Mouse (Mus musculus): ENCODE measurements at regions not wholly inside any gene's neighbourhood (a gene's known extent, or its start where the extent isn't known, plus 50 kb on each side); places are given as distances from the start of the nearest gene placed in this dataset.
"Not testable (repeated sequence)": the region's sequence is repeated elsewhere in the genome, so short reads cannot be mapped to it uniquely, and the experiment has no call there.

DNA sequence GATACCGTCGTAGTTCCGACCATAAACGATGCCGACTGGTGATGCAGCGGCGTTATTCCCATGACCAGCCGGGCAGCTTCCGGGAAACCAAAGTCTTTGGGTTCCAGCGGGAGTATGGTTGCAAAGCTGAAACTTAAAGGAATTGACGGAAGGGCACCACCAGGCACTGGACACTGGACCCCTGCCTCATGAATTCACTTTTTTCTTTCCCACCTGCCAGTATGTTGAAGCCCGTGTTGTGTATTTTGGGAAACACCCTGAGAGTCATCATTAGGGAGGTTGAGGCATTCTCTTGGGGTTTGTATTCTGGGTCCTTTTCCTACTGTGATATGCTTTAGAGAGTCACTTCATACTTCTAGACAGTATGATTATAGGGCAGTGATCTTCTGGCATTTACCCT, 197.9 kb downstream of the Samd9l start:
- DNase-seq = not testable (repeated sequence)

DNA sequence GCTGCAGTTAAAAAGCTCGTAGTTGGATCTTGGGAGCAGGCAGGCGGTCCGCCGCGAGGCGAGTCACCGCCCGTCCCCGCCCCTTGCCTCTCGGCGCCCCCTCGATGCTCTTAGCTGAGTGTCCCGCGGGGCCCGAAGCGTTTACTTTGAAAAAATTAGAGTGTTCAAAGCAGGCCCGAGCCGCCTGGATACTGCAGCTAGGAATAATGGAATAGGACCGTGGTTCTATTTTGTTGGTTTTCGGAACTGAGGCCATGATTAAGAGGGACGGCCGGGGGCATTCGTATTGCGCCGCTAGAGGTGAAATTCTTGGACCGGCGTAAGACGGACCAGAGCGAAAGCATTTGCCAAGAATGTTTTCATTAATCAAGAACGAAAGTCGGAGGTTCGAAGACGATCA, 198.3 kb downstream of the Samd9l start:
- DNase-seq = no peak

- peak; percentile 20 for DNase-seq
These were observed 198.8 kb downstream of the Samd9l start for GRCm38 (mm10) chr6:3200586-3200985.

- not testable (repeated sequence) for DNase-seq
These were observed 206.9 kb downstream of the Samd9l start for GRCm38 (mm10) chr6:3192424-3192820.

DNA sequence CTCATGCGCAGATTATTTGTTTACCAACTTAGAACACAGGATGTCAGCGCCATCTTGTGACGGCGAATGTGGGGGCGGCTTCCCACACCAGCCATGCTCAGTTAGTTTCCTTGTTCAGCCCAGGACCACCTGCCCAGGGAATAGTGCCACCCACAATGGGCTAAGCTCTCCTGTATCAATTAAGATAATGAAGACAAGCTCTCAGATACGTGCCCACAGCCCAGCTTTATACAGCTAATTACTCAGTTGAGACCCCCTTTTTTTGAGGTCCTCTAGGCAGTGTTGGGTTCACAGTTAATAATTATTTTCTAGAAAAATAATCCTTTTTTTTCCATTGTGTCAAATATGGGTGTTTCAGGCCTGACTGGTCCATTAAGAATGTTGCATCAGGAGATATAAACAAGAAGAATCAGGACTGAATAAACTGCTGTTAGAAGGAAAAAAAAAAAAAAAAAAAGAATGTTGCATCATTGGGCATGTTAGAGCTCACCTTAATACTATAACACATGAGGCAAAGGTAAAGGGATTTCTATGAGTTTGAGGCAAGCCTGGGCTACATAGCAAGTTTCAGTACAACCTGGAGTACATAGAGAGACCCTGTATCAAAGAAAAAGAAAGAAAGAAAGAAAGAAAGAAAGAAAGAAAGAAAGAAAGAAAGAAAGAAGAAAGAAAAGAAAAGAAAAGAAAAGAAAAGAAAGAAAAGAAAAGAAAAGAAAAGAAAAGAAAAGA, 207.5 kb downstream of the Samd9l start:
- DNase-seq = not testable (repeated sequence)

DNA sequence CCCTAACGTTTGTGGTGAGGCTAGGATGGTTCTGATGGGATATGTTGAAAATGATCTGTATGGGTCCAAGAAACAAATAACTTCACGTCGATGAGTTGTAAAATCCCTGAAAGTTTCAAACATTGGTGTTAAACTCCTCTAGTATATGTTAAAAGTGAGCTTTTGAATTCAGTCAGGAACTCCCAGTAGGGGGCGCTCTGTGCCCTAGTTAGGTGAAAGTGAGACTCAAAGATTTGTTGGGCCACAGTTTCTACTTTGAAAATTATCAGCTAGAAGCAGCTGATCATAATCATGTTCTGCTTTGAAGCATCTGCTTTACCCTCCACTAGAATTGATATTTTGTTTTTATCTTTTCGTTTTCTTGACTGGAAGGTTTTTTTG, 215.6 kb downstream of the Samd9l start:
- DNase-seq = peak; percentile 39

GRCm38 (mm10) chr6:3182889-3183818, 216.2 kb downstream of the Samd9l start:
- peak; percentile 29 for DNase-seq

GRCm38 (mm10) chr6:3182424-3182841, 216.9 kb downstream of the Samd9l start:
- not testable (repeated sequence) for DNase-seq

DNA sequence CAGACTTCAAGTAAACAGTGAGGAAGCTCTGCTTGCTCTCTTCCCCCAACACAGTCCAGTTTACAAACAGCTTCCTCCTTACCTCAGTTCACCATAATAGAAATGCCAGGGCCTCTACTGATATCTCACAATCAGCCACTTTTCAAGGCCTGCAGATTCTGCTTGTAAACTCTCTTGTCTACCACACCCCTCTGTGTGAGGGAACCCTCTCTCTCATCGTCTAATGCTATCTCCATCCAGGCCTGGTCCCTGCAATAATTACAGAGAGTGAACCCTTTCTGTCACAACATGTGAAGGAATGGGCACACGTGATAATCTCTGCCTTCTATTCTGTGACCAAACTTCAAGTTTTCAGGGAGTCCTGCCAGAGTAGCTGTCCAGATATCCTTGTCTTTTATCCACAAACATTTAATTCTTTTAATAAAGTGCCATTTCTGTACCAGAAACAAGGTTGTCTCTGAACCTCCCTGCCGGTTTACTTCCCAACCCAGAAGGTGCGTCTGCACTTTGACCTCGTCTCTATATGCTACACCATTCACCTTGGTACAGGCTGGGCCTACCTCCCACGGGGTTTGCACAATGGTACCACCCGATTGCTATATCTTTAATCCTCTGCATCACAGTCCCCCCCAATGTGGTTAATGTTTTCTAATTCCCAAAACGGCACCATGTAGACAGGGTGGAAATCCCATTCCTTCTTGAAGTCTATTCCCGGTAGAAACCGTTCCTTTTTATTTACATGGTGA, 219.6 kb downstream of the Samd9l start:
- DNase-seq = not testable (repeated sequence)

GRCm38 (mm10) chr6:3169479-3169878, 229.9 kb downstream of the Samd9l start:
- not testable (repeated sequence) for DNase-seq

DNA sequence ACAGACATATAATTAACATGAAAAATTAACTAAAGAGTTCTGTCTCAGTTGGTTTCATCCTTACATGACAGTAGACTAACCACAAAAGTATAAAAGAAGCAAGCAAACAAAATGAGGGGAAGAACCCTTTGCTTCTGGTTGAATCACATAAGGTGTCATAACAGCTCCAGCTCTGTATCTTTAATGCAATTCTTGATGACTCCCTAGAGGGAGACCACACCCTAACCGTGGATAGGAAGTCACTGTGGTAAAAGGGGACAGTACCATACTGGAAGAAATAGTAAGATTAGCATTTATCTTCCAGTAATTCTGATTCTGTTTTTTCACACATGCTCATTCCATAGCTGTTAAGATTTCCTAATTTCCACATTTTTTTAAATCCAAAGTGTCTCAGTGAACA, 233.2 kb downstream of the Samd9l start:
- DNase-seq = not testable (repeated sequence)

- DNase-seq = not testable (repeated sequence)
These were observed 247.5 kb downstream of the Samd9l start for GRCm38 (mm10) chr6:3151901-3152300.

DNA sequence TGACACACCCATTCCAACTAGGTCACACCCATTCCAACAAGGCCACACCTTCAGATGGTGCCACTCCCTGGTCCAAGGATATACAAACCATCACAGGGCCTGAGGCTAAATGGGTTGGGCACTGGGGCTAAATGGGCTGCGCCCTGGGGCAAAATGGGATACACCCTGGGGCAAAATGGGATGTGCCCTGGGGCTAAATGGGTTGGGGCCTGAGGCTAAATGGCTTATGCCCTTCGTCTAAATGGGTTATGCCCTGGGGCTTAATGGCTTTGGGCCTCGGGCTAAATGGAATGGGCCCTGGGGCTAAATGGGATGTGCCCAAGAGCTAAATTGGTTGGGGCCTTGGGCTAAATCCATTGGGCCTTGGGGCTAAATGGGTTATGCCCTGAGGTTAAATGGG, 261.5 kb downstream of the Samd9l start:
- DNase-seq = not testable (repeated sequence)

GRCm38 (mm10) chr6:3133763-3134162, 265.6 kb downstream of the Samd9l start:
- not testable (repeated sequence) for DNase-seq

DNA sequence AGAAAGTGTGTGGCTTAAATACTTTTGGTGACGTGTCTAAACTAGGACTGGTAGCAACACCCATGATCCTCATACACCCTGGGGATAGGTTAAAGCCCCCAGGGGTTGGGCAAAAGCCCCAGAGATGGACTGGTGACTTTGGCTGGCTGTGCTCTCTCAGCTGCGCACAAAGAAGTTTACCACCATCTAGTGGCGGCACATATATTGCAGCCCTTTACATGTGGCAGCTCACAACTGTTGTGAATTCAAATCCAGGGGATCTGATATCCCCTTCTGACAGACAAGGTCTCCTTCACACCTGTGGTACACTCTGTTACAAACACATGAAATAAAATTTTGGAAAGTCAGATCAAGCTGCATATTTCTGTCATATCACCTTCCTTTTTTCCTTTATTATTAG, 283.1 kb downstream of the Samd9l start:
- DNase-seq = not testable (repeated sequence)
